Mouse (Mus musculus): ENCODE results near the gene Fh1. TPM values are rescaled to one million over a fixed set of nuclear protein-coding genes. Genes with fewer than 3 reads are reported as not detected.
A peak's percentile ranks its signal among the peaks of the same experiment; 100 is the strongest.

The Fh1 gene
- total and polyA plus RNA-seq, 3 experiments: 20.5 to 258 (median 218) TPM

GRCm38 (mm10) chr1:175619814-175620431 lies 5.5 kb downstream of the Fh1 start, which contains the start of gene Kmo:
Gene Kmo (plus strand): TSS chr1:175620381.
- no peak for DNase-seq

GRCm38 (mm10) chr1:175614992-175615391 lies 10.4 kb downstream of the Fh1 start:
- no peak for DNase-seq

- DNase-seq: no peak
Measured at GRCm38 (mm10) chr1:175608708-175609107, 16.7 kb downstream of the Fh1 start.

- no peak for DNase-seq
Measured at GRCm38 (mm10) chr1:175607838-175608585, 17.4 kb downstream of the Fh1 start.

GRCm38 (mm10) chr1:175607308-175607707 lies 18.1 kb downstream of the Fh1 start:
- DNase-seq: no peak

GRCm38 (mm10) chr1:175603390-175603789 lies 22.0 kb downstream of the Fh1 start:
- DNase-seq: no peak

GRCm38 (mm10) chr1:175602231-175602630 lies 23.2 kb downstream of the Fh1 start:
- DNase-seq: peak; percentile 70

- no peak for DNase-seq
Measured at GRCm38 (mm10) chr1:175592832-175593231, 32.6 kb downstream of the Fh1 start.

- DNase-seq: no peak
Measured at GRCm38 (mm10) chr1:175586656-175587055, 38.8 kb downstream of the Fh1 start.

- no peak for DNase-seq
Measured at GRCm38 (mm10) chr1:175585267-175585666, 40.2 kb downstream of the Fh1 start.

GRCm38 (mm10) chr1:175582799-175583198 lies 42.6 kb downstream of the Fh1 start:
- no peak for DNase-seq

GRCm38 (mm10) chr1:175580346-175580745 lies 45.1 kb downstream of the Fh1 start:
- DNase-seq: no peak

GRCm38 (mm10) chr1:175579598-175580235 lies 45.7 kb downstream of the Fh1 start:
- no peak for DNase-seq

- no peak for DNase-seq
Measured at GRCm38 (mm10) chr1:175578425-175579096, 46.9 kb downstream of the Fh1 start.

- no peak for DNase-seq
Measured at GRCm38 (mm10) chr1:175574129-175574528, 51.3 kb downstream of the Fh1 start.

- no peak for DNase-seq
Measured at GRCm38 (mm10) chr1:175565579-175566103, 59.8 kb downstream of the Fh1 start.

GRCm38 (mm10) chr1:175564321-175564720 lies 61.1 kb downstream of the Fh1 start:
- DNase-seq: no peak

GRCm38 (mm10) chr1:175562379-175562778 lies 63.1 kb downstream of the Fh1 start:
- no peak for DNase-seq

GRCm38 (mm10) chr1:175561806-175562205 lies 63.6 kb downstream of the Fh1 start:
- DNase-seq: no peak

GRCm38 (mm10) chr1:175554641-175555040 lies 70.8 kb downstream of the Fh1 start:
- DNase-seq: no peak

GRCm38 (mm10) chr1:175552474-175552873 lies 73.0 kb downstream of the Fh1 start:
- no peak for DNase-seq

- DNase-seq: no peak
Measured at GRCm38 (mm10) chr1:175550586-175550985, 74.8 kb downstream of the Fh1 start.
